Mouse (Mus musculus): ENCODE results near the gene Mtfp1. TPM values are rescaled to one million over a fixed set of nuclear protein-coding genes. Genes with fewer than 3 reads are reported as not detected.

Mtfp1 gene
- polyA plus RNA-seq, 1 experiment from 2014 or later: 8.7 TPM

DNA sequence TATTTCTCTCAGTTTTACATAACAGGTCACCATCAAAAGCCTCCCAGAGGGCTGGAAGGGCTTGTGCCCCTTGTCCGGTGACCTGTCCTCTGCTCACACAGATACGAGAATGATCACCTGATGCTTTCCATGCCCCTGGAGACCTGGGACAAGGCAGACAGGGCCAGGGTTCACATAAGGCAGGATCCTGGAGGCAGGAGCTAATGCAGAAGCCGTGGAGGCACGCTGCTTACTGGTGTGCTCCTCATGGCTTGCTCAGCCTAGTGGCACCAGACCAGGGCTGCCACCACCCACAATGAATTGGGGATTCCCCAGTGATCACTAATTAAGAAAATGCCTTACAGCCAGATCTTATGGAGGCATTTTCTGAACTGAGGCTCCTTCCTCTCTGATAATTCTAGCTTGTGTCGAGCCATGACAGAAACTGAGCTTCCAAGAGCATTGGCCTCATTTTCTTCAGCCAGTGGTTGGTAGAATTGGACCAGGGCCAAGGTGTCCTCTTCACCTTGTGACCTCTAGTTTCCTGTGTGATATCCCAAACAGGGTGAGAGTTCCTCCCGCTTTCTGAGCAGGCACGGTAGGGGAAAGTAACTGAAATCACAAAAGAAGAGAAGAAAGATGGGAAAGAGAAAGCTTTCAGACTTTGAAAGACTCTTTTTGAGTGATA lies 16.8 kb downstream of the Mtfp1 start:
- H3K27me3 ChIP-seq: no peaks in the 10 kb centered on the region
- H3K4me1 ChIP-seq (replicated peaks): no peaks in the 10 kb centered on the region
- no peak overlapping the region for H3K9ac ChIP-seq (replicated peaks)
- H3K27ac ChIP-seq: no peak overlapping the region
- 86% methylated on average over 7 of the region's 7 CpGs for WGBS
- no peaks in the 10 kb centered on the region for H3K36me3 ChIP-seq
- no peak overlapping the region for H3K4me2 ChIP-seq
- H3K4me3 ChIP-seq (replicated peaks): no peak overlapping the region
- ATAC-seq (ENCODE audit: insufficient number of reproducible peaks, insufficient read depth, low FRiP score, low TSS enrichment, low read depth): no peak
- no peaks in the 10 kb centered on the region for H3K9me3 ChIP-seq

DNA sequence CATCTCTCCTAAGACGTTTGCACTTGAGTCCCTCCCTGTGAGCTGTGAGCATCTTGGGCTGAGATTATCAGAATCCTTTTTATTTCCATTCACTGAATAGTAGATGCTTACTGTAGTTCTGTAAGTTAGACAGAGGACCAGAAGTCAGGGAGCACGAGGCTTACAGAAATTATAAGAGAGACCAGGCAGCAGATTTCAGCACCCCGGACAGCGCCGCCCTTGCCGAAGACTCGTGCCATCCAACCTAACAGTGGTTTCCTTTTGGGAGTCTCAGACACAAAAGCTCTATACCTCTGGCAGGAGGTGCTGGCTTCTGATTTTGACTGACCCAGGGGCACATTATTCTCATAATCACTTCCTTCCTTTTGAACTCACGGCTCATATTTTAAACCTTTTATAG lies 18.6 kb downstream of the Mtfp1 start:
- Histone ChIP-seq H3K4me1 (replicated peaks) (no peaks in the 10 kb centered on the region), H3K4me3 (replicated peaks) (no peak overlapping the region), H3K9me3 (no peaks in the 10 kb centered on the region), H3K27me3 (no peaks in the 10 kb centered on the region), H3K36me3 (no peaks in the 10 kb centered on the region), H3K4me2 (no peak overlapping the region), H3K27ac (no peak overlapping the region), H3K9ac (replicated peaks) (no peak overlapping the region)
- no peak for ATAC-seq (ENCODE audit: insufficient number of reproducible peaks, insufficient read depth, low FRiP score, low TSS enrichment, low read depth)
- 11% methylated on average over 8 of the region's 8 CpGs for WGBS

DNA sequence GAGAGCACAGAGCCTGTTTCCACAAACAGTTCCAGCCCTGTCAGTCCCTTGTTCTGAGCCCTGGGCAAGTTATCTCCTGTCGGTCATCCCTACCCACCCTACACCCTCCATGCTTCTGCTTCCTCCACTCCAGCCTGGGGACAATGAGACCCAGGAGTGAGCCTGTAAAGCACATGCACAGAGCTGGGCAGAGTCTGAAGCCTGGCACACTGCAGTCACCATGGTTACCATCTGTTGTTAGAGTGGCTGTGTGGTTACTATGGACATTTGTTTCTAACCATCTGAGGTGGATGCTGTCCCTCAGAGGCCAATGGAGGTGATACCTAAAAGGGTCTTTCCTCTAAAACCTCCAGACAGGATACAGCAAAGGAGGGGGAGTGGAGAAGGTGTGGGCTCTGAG lies 25.6 kb downstream of the Mtfp1 start:
- Histone ChIP-seq H3K4me1 (replicated peaks) (no peaks in the 10 kb centered on the region), H3K4me3 (replicated peaks) (no peak overlapping the region), H3K36me3 (no peaks in the 10 kb centered on the region), H3K9me3 (no peaks in the 10 kb centered on the region), H3K9ac (replicated peaks) (no peak overlapping the region), H3K27ac (no peak overlapping the region), H3K4me2 (no peak overlapping the region), H3K27me3 (no peaks in the 10 kb centered on the region)
- 76% methylated on average over 1 of the region's 1 CpGs for WGBS
- no peak for ATAC-seq (ENCODE audit: insufficient number of reproducible peaks, insufficient read depth, low FRiP score, low TSS enrichment, low read depth)

DNA sequence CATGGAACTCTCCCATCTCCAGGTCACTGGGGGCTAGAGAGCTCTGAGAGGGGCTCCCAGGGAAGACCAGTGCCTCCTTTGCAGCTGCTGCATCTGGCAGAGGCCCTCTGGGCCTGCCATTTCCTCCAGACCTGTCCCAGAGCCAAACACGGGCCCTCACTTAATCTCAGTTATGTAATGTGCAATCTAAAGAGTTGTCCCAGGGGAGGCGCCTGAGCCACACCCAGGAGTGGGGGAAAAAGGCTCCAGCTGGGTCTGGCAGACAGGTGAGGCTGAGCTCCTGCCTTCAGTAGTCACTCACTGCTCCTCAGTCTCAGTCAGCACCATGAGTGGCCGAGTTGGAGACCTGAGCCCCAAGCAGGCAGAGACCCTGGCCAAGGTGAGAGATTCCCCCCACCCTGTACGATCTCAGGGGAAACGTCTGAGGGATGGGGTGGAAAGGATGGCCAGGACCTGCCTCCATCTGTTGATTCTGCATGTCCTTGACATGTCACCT lies 30.6 kb downstream of the Mtfp1 start, which contains the start of gene Sec14l3:
Sec14l3 (plus strand) TSS at position 215 of the 496 bp plus-strand sequence.
- no peaks in the 10 kb centered on the region for H3K9me3 ChIP-seq
- no peaks in the 10 kb centered on the region for H3K36me3 ChIP-seq
- no peaks in the 10 kb centered on the region for H3K4me1 ChIP-seq (replicated peaks)
- no peak within 1 kb of the TSS for H3K4me3 ChIP-seq (replicated peaks)
- no peak within 1 kb of the TSS for H3K4me2 ChIP-seq
- H3K27me3 ChIP-seq: no peaks in the 10 kb centered on the region
- H3K27ac ChIP-seq: no peak within 1 kb of the TSS
- 67% methylated on average over 5 of the region's 5 CpGs for WGBS
- ATAC-seq (ENCODE audit: insufficient number of reproducible peaks, insufficient read depth, low FRiP score, low TSS enrichment, low read depth): no peak
- no peak within 1 kb of the TSS for H3K9ac ChIP-seq (replicated peaks)

DNA sequence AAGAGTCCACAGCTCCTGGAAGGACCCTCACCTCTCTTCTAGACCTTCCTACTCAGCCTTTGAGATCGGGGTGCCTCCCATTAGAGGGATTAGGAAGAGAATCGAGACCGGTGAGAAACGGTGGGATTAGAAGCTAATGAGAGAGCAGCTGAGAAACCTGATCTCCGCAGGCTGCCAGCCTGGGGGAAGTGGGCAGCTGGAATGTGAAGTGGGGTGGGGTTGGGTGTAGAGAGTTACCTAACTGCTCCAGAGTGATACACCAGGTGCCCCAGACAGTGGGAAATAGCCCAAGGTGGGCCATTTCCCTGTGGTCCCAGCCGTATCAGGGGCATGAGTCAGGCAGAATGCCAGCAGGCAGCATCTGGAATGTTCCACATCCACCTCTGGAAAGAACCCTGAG lies 32.3 kb downstream of the Mtfp1 start:
- Histone ChIP-seq H3K9me3 (no peaks in the 10 kb centered on the region), H3K9ac (replicated peaks) (no peak overlapping the region), H3K4me1 (replicated peaks) (no peaks in the 10 kb centered on the region), H3K36me3 (no peaks in the 10 kb centered on the region), H3K4me3 (replicated peaks) (no peak overlapping the region), H3K4me2 (no peak overlapping the region), H3K27me3 (no peaks in the 10 kb centered on the region), H3K27ac (no peak overlapping the region)
- no peak for ATAC-seq (ENCODE audit: insufficient number of reproducible peaks, insufficient read depth, low FRiP score, low TSS enrichment, low read depth)
- 36% methylated on average over 6 of the region's 6 CpGs for WGBS

DNA sequence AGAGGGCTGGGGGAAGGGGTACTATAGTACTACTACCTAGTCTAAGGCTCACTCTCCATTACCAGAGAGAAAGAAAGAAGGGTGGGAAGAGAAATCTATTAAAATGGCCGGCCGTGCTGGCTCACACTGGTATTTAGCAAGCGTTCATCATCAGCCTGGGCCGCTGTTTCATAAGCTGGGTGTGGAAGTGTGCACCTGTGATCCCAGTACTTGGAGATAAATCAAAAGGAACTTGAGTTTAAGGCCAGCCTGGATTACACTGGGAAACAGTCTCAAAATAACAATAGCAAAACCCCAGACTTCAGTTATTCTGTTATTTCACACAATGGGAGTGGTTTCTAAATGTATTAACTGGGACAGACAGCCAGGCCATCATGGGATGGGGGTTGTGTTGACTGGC lies 32.7 kb downstream of the Mtfp1 start:
- no peak overlapping the region for H3K4me2 ChIP-seq
- 89% methylated on average over 4 of the region's 4 CpGs for WGBS
- no peak for ATAC-seq (ENCODE audit: insufficient number of reproducible peaks, insufficient read depth, low FRiP score, low TSS enrichment, low read depth)

DNA sequence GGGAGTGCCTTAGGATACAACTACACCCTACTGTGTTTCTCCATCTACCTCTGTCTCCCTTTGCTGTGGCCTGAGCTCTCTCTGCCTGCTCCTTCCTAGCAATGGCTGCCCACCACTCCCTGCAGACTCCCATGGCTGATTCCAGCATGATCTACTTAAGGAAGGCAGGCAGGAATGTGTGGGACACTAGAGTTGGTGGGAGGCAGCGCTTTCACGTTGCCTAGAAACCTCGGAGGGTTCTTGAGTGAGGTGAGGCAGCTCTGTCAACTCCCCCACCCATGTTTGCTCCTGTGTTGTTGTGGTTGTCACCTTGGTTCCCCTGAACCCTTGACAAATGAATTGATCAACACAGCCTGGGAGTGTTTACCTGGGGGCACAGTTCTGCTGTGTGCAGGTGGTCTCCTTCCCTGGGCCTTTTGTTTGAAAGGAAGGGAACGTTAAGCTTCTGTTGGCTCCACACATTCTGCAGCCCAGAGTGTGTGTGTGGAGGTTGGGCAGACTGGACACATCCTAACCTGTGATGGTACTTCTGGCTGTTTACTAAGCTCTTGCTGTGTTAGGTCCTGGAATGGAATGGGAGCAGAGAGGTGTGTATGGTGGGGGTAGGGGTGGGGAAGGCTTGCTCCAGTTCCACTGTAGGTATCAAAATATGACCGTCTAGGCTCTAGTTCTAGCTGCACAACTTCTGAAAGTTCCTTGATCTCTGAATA lies 34.2 kb downstream of the Mtfp1 start:
- Histone ChIP-seq H3K4me2 (no peak overlapping the region), H3K27ac (no peak overlapping the region), H3K9me3 (no peaks in the 10 kb centered on the region), H3K4me3 (replicated peaks) (no peak overlapping the region), H3K9ac (replicated peaks) (no peak overlapping the region), H3K27me3 (no peaks in the 10 kb centered on the region), H3K4me1 (replicated peaks) (no peaks in the 10 kb centered on the region), H3K36me3 (no peaks in the 10 kb centered on the region)
- 75% methylated on average over 5 of the region's 5 CpGs for WGBS
- no peak for ATAC-seq (ENCODE audit: insufficient number of reproducible peaks, insufficient read depth, low FRiP score, low TSS enrichment, low read depth)

More for the DNA sequence above, 32.7 kb downstream of the Mtfp1 start:
- H3K36me3 ChIP-seq: no peaks in the 10 kb centered on the region
- H3K27me3 ChIP-seq: no peaks in the 10 kb centered on the region
- no peak overlapping the region for H3K27ac ChIP-seq
- H3K9me3 ChIP-seq: no peaks in the 10 kb centered on the region
- no peak overlapping the region for H3K4me3 ChIP-seq (replicated peaks)
- no peak overlapping the region for H3K9ac ChIP-seq (replicated peaks)
- no peaks in the 10 kb centered on the region for H3K4me1 ChIP-seq (replicated peaks)

DNA sequence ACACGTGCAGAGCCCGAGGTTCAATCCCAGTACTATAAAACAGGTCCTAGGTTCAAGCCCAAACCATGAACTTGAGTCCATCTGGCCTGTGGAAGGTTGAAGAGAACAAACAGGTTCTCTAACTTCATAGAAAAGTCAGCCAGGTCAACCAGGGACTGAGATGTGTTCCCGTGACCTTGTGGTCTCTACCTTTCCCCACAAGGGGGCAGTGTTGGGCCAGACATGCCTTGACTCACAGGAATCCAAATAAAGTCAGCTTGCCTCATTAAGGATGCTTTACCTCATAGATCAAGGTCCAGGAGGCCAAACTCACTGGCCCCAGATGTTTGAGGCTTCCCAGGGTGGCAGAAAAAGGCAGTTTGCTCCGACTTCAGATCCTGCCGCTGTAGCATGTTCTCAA lies 41.7 kb downstream of the Mtfp1 start:
- no peaks in the 10 kb centered on the region for H3K9me3 ChIP-seq
- no peak for ATAC-seq (ENCODE audit: insufficient number of reproducible peaks, insufficient read depth, low FRiP score, low TSS enrichment, low read depth)
- no peak overlapping the region for H3K4me3 ChIP-seq (replicated peaks)
- H3K4me2 ChIP-seq: no peak overlapping the region
- no peak overlapping the region for H3K27ac ChIP-seq
- H3K27me3 ChIP-seq: no peaks in the 10 kb centered on the region
- no peak overlapping the region for H3K9ac ChIP-seq (replicated peaks)
- H3K36me3 ChIP-seq: no peaks in the 10 kb centered on the region
- H3K4me1 ChIP-seq (replicated peaks): no peaks in the 10 kb centered on the region
- 23% methylated on average over 5 of the region's 5 CpGs for WGBS

DNA sequence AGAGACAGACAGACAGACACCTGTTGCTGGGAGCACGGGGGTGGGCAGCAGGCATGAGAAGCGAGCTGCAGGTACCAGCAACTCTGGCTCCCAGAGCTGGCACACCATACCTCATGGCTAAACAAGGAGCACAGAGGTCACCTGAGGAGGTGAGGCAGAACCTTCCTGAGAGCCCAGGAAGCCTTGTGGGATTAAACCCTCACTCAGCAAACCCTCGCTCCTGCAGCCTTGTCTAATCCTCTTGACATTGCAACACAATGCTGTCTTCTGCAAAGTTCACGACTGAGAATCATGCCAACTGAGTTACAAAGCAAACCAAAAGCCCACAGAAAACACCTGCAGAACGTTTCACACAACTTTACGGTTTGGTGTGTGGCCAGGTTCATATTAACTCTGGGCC lies 46.8 kb downstream of the Mtfp1 start:
- Histone ChIP-seq H3K27ac (no peak overlapping the region), H3K9me3 (no peaks in the 10 kb centered on the region), H3K4me3 (replicated peaks) (no peak overlapping the region), H3K4me2 (no peak overlapping the region), H3K27me3 (no peaks in the 10 kb centered on the region; the same call in 1 of the 2 replicates), H3K4me1 (replicated peaks) (no peaks in the 10 kb centered on the region), H3K36me3 (no peaks in the 10 kb centered on the region), H3K9ac (replicated peaks) (no peak overlapping the region)
- 89% methylated on average over 6 of the region's 6 CpGs for WGBS
- no peak for ATAC-seq (ENCODE audit: insufficient number of reproducible peaks, insufficient read depth, low FRiP score, low TSS enrichment, low read depth)

DNA sequence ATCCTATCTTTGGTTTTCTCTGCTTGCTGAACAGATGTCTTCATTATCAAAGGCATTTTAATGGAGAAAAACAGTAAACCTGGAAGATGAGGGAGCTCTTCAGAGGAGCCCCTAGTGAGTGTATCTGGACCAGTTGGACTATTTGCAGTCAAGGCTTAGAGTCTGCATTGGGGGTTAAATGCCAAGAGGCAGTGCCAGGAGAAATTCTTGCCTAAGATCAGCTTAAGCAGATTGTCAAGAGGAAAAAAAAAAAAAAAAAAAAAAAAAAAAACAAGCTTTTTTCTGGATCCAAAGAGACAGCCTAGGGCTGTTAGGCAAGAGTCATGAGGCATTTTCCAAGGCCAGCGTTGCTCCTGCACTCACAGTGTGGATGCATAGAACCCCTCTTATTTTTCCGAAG lies 47.5 kb downstream of the Mtfp1 start:
- Histone ChIP-seq H3K9me3 (no peaks in the 10 kb centered on the region), H3K27ac (no peak overlapping the region), H3K4me1 (replicated peaks) (no peaks in the 10 kb centered on the region), H3K4me3 (replicated peaks) (no peak overlapping the region), H3K9ac (replicated peaks) (no peak overlapping the region), H3K4me2 (no peak overlapping the region), H3K27me3 (no peaks in the 10 kb centered on the region; the same call in 1 of the 2 replicates), H3K36me3 (no peaks in the 10 kb centered on the region)
- 92% methylated on average over 2 of the region's 2 CpGs for WGBS
- ATAC-seq (ENCODE audit: insufficient number of reproducible peaks, insufficient read depth, low FRiP score, low TSS enrichment, low read depth): no peak

DNA sequence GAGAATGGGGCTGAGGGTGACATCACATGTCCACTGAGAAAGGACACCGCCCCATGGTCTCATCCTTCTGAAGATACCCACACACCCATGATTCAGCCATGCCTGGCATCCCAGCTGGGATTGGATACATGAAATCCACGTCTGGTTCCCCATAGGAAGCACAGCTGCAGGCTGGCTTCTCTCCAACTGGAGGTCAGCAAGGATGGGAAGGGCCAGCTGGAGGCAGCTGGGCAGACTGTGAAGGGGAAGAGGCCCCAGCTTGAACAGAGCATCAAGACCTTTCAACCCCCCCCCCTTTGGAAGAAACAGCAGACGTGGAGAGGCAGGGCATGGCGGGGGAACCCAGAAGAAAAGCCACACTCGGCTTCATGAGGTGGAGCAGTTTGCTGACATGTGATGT lies 48.7 kb downstream of the Mtfp1 start:
- no peak overlapping the region for H3K4me3 ChIP-seq (replicated peaks)
- H3K9me3 ChIP-seq: no peaks in the 10 kb centered on the region
- ATAC-seq (ENCODE audit: insufficient number of reproducible peaks, insufficient read depth, low FRiP score, low TSS enrichment, low read depth): no peak
- no peaks in the 10 kb centered on the region; the same call in 1 of the 2 replicates for H3K27me3 ChIP-seq
- WGBS: 79% methylated on average over 5 of the region's 5 CpGs
- no peak overlapping the region for H3K27ac ChIP-seq
- H3K36me3 ChIP-seq: no peaks in the 10 kb centered on the region
- no peaks in the 10 kb centered on the region for H3K4me1 ChIP-seq (replicated peaks)
- no peak overlapping the region for H3K4me2 ChIP-seq
- no peak overlapping the region for H3K9ac ChIP-seq (replicated peaks)

Data from limb, embryonic 12.5 days (tissue).